In genomic region chr14:59627823-59628222, GRCm38 (mm10) we compare ENCODE assay signal across 9 mouse cellular contexts. TPM values are rescaled to one million over a fixed set of nuclear protein-coding genes. Genes with fewer than 3 reads are reported as not detected.
DNase-seq lines count a peak whose midpoint lies in the region; ATAC-seq lines count a peak whose summit lies in the region.
"Had no signal": no experiment of that assay in that cellular context is flagged by ENCODE, and none has a peak within 500 bp of the region (broad histone marks: within the 10 kb centered on the region; RNA-seq: fewer than 3 reads in every experiment).

No protein-coding gene starts in this region.

- H3K4me1 ChIP-seq in forebrain, embryonic 14.5 days (ENCODE audit: control insufficient read depth, insufficient read depth, low read length), result peaks cover 5% of the 10 kb centered on the region; the same call in 1 of the 2 replicates
- peaks cover 42% of the 10 kb centered on the region for H3K4me1 ChIP-seq in neural tube, embryonic 13.5 days (replicated peaks)

- H3K27me3 ChIP-seq in forebrain, embryonic 14.5 days (replicated peaks; ENCODE audit: control insufficient read depth, insufficient read depth, low read length), result 0 out of 2 replicates have a peak, but pooled peaks cover 7% of the 10 kb centered on the region
- H3K27me3 ChIP-seq in neural tube, embryonic 13.5 days, result peaks cover 58% of the 10 kb centered on the region

- peak overlapping the region; percentile 71 for H3K4me3 ChIP-seq in forebrain, embryonic 14.5 days (ENCODE audit: low read depth, low read length)
- H3K4me3 ChIP-seq in neural tube, embryonic 13.5 days, result peak overlapping the region; percentile 62

- peak overlapping the region; percentile 91; the same call in 1 of the 2 replicates for H3K27ac ChIP-seq in forebrain, embryonic 14.5 days (ENCODE audit: low read depth, low read length)
- no peak overlapping the region for H3K27ac ChIP-seq in neural tube, embryonic 13.5 days (replicated peaks)

- peaks cover 22% of the 10 kb centered on the region for H3K36me3 ChIP-seq in forebrain, embryonic 14.5 days (ENCODE audit: control insufficient read depth, insufficient read depth, low read length)
- no peaks in the 10 kb centered on the region for H3K36me3 ChIP-seq in neural tube, embryonic 13.5 days

- whole genome bisulfite sequencing in forebrain, embryonic 14.5 days, result under 1% methylated on average over 7 of the region's 7 CpGs
- WGBS in neural tube, embryonic 13.5 days, result 21% methylated on average over 7 of the region's 7 CpGs

- H3K9me3 ChIP-seq in forebrain, embryonic 14.5 days (replicated peaks; ENCODE audit: control insufficient read depth, low read length), result no peaks in the 10 kb centered on the region
- no peaks in the 10 kb centered on the region for H3K9me3 ChIP-seq in neural tube, embryonic 13.5 days

- H3K4me2 ChIP-seq in forebrain, embryonic 14.5 days (ENCODE audit: low read length), result peak overlapping the region; percentile 73
- peak overlapping the region; percentile 73 for H3K4me2 ChIP-seq in neural tube, embryonic 13.5 days

- peak overlapping the region; percentile 87 for H3K9ac ChIP-seq in forebrain, embryonic 14.5 days (ENCODE audit: low read length)
- peak overlapping the region; percentile 31; the same call in 1 of the 2 replicates for H3K9ac ChIP-seq in neural tube, embryonic 13.5 days

- ATAC-seq in forebrain, embryonic 14.5 days, result peak; percentile 40; the same call in 1 of the 2 replicates
- no peak for ATAC-seq in neural tube, embryonic 13.5 days (ENCODE audit: low read depth)
- ATAC-seq in erythroid progenitor cell, adult 5-6 weeks (replicated peaks; ENCODE audit: low FRiP score, poor library complexity, severe bottlenecking), result no peak
- ATAC-seq: Patski had no signal

- peak; percentile 47 to 59 for DNase-seq in kidney, postnatal 4 days
- DNase-seq in kidney, adult 18-20 months, result no peak
- peak; percentile 79 for DNase-seq in forebrain, embryonic 14.5 days (ENCODE audit: low spot score)
- DNase-seq in layer of hippocampus, postnatal 36 days, result peak; percentile 24 to 29
- no peak for DNase-seq in yolk sac, embryonic 10.5 days (ENCODE audit: low spot score)
- no peak for DNase-seq in adrenal gland, postnatal 4 days (ENCODE audit: low spot score in 2 of 2)

RNA-seq across cellular contexts. Expression of gene Shisa2, which starts 2.7 kb away (rescaled TPM):
- 17.2 and 17.6 TPM in 2 replicates for polyA plus RNA-seq in forebrain, embryonic 14.5 days (2014; fragmentation: Nextera tagmentation; extraction: Ambion mirVana)
- 1 to 10 TPM; 3.3 to 3.5 TPM for total RNA-seq in layer of hippocampus, postnatal 36 days (2021)
- 3.6 and 9.1 TPM in 2 replicates for polyA plus RNA-seq in neural tube, embryonic 13.5 days (2015; fragmentation: Nextera tagmentation; extraction: Ambion mirVana)
- total RNA-seq in erythroid progenitor cell, adult 5-6 weeks (2015; ENCODE audit: low replicate concordance), result not detected in 2 replicates
- total RNA-seq in erythroid progenitor cell, adult 5-6 weeks (2017; ENCODE audit: low replicate concordance), result not detected in 2 replicates
- 1 to 10 TPM; 5.5 to 8.2 TPM for total RNA-seq in adrenal gland, postnatal 4 days (2021)
- polyA plus RNA-seq: Patski had no signal

RNA-seq across cellular contexts. Expression of gene Cdadc1, which starts 30.1 kb away (rescaled TPM):
- 33.0 and 35.7 TPM in 2 replicates for polyA plus RNA-seq in forebrain, embryonic 14.5 days (2014; fragmentation: Nextera tagmentation; extraction: Ambion mirVana)
- total RNA-seq in layer of hippocampus, postnatal 36 days (2021), result 10 to 100 TPM; 67.1 to 81.0 TPM
- 36.1 and 38.5 TPM in 2 replicates for polyA plus RNA-seq in neural tube, embryonic 13.5 days (2015; fragmentation: Nextera tagmentation; extraction: Ambion mirVana)
- 17.2 and 20.9 TPM in 2 replicates for total RNA-seq in erythroid progenitor cell, adult 5-6 weeks (2015; ENCODE audit: low replicate concordance)
- 8.1 and 11.9 TPM in 2 replicates for total RNA-seq in erythroid progenitor cell, adult 5-6 weeks (2017; ENCODE audit: low replicate concordance)
- 10 to 100 TPM; 63.7 to 64.2 TPM for total RNA-seq in adrenal gland, postnatal 4 days (2021)

Comparison
In these comparisons a context has a peak if more than half of its experiments do, and no peak if none do; other contexts are left out.
1. DNase-seq: peak in kidney, postnatal 4 days (2 of 2), forebrain, embryonic 14.5 days (single experiment) and layer of hippocampus, postnatal 36 days (2 of 2); none in kidney, adult 18-20 months (single experiment), yolk sac, embryonic 10.5 days (single experiment) and adrenal gland, postnatal 4 days (0 of 2).
2. RNA of gene Shisa2, which starts 2.7 kb away (total RNA-seq): 5.5 to 8.2 TPM in adrenal gland, postnatal 4 days and 3.3 to 3.5 TPM in layer of hippocampus, postnatal 36 days; not detected in erythroid progenitor cell, adult 5-6 weeks; every median in the first group is over 4 times any median in the second.